Mouse (Mus musculus) layer of hippocampus, adult 9-10 months (tissue): ENCODE data around the gene Jmjd1c.
A peak's percentile ranks its signal among the peaks of the same experiment; 100 is the strongest.

Experiments used
- DNase-seq: peaks from one replicate; pipeline ENCODE4 v3.0.0; 2022; ENCODE audit warnings: low spot score

Gene Jmjd1c

DNA sequence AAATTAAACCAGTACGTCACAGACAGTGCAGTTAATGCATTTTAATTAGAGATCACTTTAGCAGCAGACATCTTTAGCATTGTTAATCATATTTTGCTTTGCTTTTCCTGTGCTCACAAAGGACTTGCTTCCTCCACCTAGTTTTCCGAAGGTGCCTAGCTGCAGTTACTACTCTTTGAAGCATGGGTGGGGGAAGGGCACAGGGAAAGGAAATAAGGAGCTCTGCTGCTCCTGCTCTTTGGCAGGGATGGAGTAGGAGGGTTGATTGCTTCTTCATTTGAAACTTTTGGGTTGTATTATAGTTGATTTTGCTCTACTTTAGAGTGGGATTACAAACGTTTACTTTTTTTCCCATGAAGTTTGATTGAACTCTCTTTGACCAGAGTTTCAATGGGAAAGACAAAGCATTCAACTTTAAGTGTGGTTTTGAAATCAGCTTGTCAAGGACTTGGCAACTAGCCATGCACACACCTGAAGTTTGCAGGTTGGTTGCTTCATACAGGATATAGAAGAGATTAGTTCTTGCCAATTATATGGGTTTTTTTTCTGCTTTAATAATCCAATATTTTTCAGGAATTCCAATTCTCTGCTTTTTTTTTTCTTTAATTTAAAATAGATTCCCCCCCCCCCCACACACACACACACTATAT, 97.2 kb downstream of the Jmjd1c start:
- DNase-seq = no peak

GRCm38 (mm10) chr10:67194046-67194445, 98.1 kb downstream of the Jmjd1c start:
- no peak for DNase-seq

- DNase-seq = no peak
These were observed 99.7 kb downstream of the Jmjd1c start for GRCm38 (mm10) chr10:67195671-67196070.

DNA sequence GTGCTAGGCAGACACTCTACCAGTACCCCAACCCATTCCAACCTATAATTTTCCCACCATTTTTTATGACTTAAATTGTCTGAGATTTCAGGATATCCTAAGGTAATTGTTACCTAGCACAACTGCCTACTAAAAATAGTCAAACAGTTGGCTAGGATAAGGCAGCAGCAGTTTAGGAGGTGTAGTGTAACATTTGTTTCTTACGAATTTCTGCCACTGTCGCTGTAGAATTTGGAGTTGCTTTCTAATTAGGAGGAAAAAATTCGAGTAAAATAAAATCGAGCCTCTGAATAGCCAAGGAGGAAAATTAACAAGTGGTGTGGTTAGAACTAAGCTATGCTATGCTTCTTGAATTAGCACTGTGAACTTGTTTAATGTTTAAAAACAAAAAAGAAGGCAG, 101.3 kb downstream of the Jmjd1c start:
- DNase-seq = no peak

GRCm38 (mm10) chr10:67197829-67198228, 101.9 kb downstream of the Jmjd1c start:
- DNase-seq = no peak

DNA sequence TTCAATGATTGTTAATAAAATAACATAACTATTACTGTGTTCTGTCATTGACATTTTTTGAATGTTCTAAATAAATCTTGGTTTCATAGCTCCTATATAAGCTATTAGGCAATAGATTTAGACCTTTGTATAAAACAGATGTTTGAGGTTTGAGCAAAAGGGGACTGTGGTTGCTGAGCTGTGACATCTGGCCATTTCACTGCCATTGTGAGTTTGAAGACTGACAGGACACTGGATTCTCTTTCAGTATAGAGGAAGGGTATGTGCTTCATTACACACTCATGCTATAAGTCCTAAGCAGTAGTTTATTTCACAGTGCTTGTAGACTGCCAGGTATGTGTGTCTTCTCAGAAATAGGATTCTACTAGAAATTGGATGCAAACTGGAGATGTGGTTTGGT, 105.8 kb downstream of the Jmjd1c start:
- DNase-seq = no peak

GRCm38 (mm10) chr10:67202470-67202869, 106.5 kb downstream of the Jmjd1c start:
- no peak for DNase-seq

- no peak for DNase-seq
These were observed 108.9 kb downstream of the Jmjd1c start for GRCm38 (mm10) chr10:67204652-67205407.

GRCm38 (mm10) chr10:67207931-67208330, 112.0 kb downstream of the Jmjd1c start:
- no peak for DNase-seq

GRCm38 (mm10) chr10:67209916-67210675, 114.2 kb downstream of the Jmjd1c start:
- DNase-seq = no peak

DNA sequence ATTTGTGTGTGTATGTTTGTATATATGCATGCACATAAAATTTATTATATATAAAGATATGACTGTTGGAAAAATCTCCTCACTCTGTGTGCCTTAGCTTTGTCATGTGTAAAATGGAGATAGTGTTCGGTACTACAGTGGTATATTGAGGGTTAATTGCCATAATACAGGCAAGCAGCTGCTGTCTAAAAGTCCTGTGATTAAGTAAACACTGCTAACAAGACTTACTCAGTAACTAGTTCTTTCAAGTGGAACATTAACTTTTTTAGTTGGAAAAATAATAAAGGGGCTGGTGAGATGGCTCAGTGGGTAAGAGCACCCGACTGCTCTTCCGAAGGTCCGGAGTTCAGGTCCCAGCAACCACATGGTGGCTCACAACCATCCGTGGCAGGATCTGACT, 116.1 kb downstream of the Jmjd1c start:
- DNase-seq = no peak

DNA sequence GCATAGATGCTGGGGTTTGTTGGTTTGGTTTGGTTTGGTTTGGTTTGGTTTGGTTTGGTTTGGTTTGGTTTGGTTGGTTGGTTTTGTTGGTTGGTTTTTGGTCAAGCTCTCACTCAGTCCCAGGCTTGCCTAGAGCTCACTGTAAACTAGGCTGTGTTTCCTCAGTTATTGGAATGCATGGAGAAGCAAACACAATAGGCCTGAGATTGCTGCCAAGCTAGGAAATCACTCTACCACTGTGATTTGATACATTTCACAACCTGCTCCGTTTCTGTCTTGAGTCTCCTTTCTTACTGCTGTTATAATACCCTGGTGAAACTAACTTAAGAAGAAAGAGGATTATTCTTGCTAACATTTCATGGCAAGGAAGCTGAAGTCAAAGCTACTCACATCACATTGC, 117.8 kb downstream of the Jmjd1c start:
- DNase-seq = no peak

GRCm38 (mm10) chr10:67215133-67215532, 119.2 kb downstream of the Jmjd1c start:
- DNase-seq = no peak

GRCm38 (mm10) chr10:67216872-67217271, 120.9 kb downstream of the Jmjd1c start:
- no peak for DNase-seq

DNA sequence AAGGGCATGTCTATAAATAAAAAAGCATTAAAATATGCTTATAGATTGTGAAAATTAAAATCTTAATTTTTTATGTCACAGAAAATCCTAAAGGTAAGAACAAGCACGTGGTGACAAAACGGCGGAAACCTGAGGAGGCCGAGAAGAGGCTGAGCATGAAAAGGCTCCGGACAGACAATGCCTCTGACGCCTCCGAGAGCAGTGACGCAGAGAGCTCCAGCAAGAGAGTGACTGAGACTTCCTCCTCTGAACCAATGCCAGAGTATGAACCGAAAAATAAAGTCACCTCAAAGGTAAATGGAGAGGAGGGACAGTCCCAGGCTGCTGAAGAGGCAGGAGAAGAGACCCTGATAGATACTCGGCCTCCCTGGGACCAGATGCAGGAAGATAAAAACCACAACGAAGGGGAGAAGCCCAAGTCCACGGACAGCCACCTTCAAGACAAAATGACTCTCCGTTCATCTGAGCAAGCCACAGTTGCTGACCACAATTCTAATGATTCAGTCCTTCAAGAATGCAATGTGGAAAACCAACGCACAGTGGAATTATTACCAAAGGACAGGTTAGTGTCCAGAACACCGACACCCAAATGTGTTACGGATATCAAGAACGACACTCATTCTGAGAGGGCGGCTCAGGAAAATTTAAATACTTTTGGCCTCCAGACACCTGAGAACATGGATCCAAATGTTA, 123.1 kb downstream of the Jmjd1c start:
- no peak for DNase-seq

DNA sequence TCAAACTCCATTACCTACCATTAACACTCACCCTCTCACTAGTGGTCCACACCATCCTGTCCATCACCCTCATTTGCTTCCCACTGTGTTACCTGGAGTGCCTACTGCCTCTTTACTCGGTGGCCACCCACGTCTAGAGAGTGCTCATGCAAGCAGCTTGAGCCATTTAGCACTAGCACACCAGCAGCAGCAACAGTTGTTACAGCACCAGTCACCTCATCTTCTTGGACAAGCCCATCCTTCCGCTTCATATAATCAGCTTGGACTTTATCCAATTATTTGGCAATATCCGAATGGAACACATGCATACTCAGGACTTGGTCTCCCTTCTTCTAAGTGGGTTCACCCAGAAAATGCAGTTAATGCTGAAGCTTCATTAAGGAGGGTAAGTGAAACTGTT, 124.3 kb downstream of the Jmjd1c start:
- DNase-seq = no peak

- no peak for DNase-seq
These were observed 125.4 kb downstream of the Jmjd1c start for GRCm38 (mm10) chr10:67221284-67221683.

GRCm38 (mm10) chr10:67223942-67224341, 128.0 kb downstream of the Jmjd1c start:
- DNase-seq = no peak

DNA sequence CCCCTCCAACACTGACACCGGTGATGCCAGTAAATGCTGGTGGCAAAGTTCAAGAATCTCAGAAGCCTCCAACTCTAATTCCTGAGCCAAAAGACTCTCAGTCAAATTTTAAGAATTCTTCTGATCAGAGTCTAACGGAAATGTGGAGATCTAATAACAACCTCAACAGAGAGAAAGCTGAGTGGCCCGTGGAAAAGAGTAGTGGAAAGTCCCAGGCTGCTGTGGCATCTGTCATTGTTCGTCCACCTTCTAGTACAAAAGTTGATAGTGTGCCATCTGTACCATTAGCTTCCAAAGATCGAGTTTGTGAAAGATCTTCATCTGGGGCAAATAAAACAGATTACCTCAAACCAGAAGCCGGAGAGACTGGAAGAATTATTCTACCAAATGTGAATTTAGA, 129.6 kb downstream of the Jmjd1c start:
- no peak for DNase-seq

- DNase-seq = peak; percentile 44
These were observed 130.2 kb downstream of the Jmjd1c start for GRCm38 (mm10) chr10:67226109-67226508.

DNA sequence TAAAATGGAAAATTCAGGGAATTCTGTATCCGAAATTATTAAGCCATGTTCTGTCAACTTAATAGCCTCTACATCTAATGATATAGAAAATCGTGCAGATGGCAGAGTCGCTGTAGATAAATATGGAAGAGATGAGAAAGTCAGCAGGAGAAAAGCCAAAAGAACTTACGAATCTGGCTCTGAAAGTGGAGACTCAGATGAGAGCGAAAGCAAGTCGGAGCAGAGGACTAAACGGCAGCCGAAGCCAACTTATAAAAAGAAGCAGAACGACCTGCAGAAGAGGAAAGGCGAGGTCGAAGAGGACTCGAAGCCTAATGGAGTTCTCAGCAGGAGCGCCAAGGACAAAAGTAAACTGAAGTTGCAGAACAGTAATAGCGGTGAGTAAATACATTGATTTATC, 130.6 kb downstream of the Jmjd1c start:
- DNase-seq = no peak

- no peak for DNase-seq
These were observed 134.5 kb downstream of the Jmjd1c start for GRCm38 (mm10) chr10:67230439-67230838.
